18 mouse cellular contexts compared by ENCODE assay signal in the genomic region with DNA sequence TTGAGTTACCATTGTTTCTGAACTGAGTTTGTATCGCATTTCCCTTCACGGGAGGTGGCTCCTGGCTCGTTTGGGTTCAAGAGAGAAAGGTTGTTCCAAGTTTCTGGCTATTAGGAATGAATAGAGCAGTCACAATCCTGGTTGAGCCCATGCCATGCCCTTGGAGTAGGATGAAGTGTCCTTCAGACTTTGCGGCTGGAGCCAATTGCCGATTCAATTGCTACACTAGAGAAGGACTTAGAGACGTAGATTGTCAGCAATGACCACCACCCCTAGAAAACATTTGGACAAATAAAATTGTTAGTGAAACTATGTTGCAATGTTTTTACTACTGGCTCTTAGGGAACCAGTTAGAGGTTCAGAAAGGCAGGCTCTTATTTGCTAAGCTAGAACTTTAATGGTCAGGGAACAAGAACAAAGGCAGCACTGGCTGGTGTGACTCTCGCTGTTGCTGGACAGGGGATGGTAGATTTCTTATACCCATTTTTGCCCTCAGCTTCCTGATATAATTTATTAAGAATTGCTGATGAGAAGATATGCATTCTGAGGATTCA. TPM values are rescaled to one million over a fixed set of nuclear protein-coding genes. Genes with fewer than 3 reads are reported as not detected.
DNase-seq lines count a peak whose midpoint lies in the region; ATAC-seq and TF ChIP-seq lines count a peak whose summit lies in the region.
"Had no signal": no experiment of that assay in that cellular context is flagged by ENCODE, and none has a peak within 500 bp of the region (broad histone marks: within the 10 kb centered on the region; RNA-seq: fewer than 3 reads in every experiment).

No protein-coding gene starts in this region.

- H3K4me1 ChIP-seq in lung, adult 2 months (ENCODE audit: control insufficient read depth, insufficient read depth, low read length): peaks cover 10% of the 10 kb centered on the region

- WGBS in lung, adult 2 months: 59% methylated on average over 7 of the region's 7 CpGs

- no peak for TF ChIP-seq POLR2A in lung, adult 2 months (IDR thresholded peaks at IDR 0.05; ENCODE audit: borderline replicate concordance, extremely low read depth, low read depth, low read length)

- TF ChIP-seq CTCF in lung, adult 2 months (IDR thresholded peaks at IDR 0.05; ENCODE audit: insufficient read depth, low read length): no peak

- peak; percentile 20 to 28 for DNase-seq in adrenal gland, postnatal 36 days
- no peak for DNase-seq in adrenal gland, adult 2 months
- DNase-seq in lung, adult 2 months: peak; percentile 54
- DNase-seq in lung, postnatal 14 days: peak; percentile 32
- no peak for DNase-seq in adipocyte (ENCODE audit: low spot score)
- DNase-seq in embryo, embryonic 9.5 days (ENCODE audit: extremely low spot score): no peak
- DNase-seq: cerebellum, adult 11-12 months; cerebellum, adult 9-10 months; cerebellum, postnatal 25 days; forebrain, postnatal 0 days; gastrocnemius, postnatal 14 days; heart, postnatal 36 days had no signal

- H3K4me3 ChIP-seq in lung, adult 2 months (replicated peaks; ENCODE audit: extremely low read depth, low read depth, low read length): no peak overlapping the region
- H3K4me3 ChIP-seq: embryonic facial prominence, embryonic 13.5 days; forebrain, embryonic 13.5 days; heart, embryonic 13.5 days; hindbrain, embryonic 15.5 days had no signal

- no peak for ATAC-seq in erythroblast, adult 5-6 weeks (replicated peaks; ENCODE audit: low FRiP score, poor library complexity, severe bottlenecking)
- ATAC-seq: forebrain, embryonic 13.5 days; forebrain, postnatal 0 days had no signal

RNA-seq across cellular contexts. Expression of a gene that starts 32.6 kb away (rescaled TPM):
- 10 to 100 TPM in 1 of 2 experiments, 1 to 10 TPM in 1; 3.1 to 10.6 TPM for total RNA-seq in adrenal gland, postnatal 36 days (2021)
- total RNA-seq in adrenal gland, adult 2 months (2021): 1 to 10 TPM; 2.9 to 8.7 TPM
- 0.57 and 1.5 TPM in 2 replicates for polyA plus RNA-seq in adrenal gland, adult 2 months (2012; rRNA removed)
- 11.4 and 14.1 TPM in 2 replicates for polyA plus RNA-seq in lung, adult 2 months (2012; rRNA removed)
- 0.42 TPM in 1 of 2 replicates, not detected in the other for total RNA-seq in erythroblast, adult 5-6 weeks (2015; ENCODE audit: low replicate concordance)
- total RNA-seq in erythroblast, adult 5-6 weeks (2017; ENCODE audit: low replicate concordance): 0.14 and 0.60 TPM in 2 replicates
- polyA plus RNA-seq: C2C12 had no signal

RNA-seq across cellular contexts. Expression of a gene that starts 46.4 kb away (rescaled TPM):
- total RNA-seq in adrenal gland, postnatal 36 days (2021): 100 to 1,000 TPM; 159 to 213 TPM
- total RNA-seq in adrenal gland, adult 2 months (2021): 100 to 1,000 TPM; 169 to 240 TPM
- polyA plus RNA-seq in adrenal gland, adult 2 months (2012; rRNA removed): 657 and 731 TPM in 2 replicates
- 149 and 280 TPM in 2 replicates for polyA plus RNA-seq in lung, adult 2 months (2012; rRNA removed)
- total RNA-seq in erythroblast, adult 5-6 weeks (2015; ENCODE audit: low replicate concordance): 9.6 and 15.3 TPM in 2 replicates
- 4.9 and 11.6 TPM in 2 replicates for total RNA-seq in erythroblast, adult 5-6 weeks (2017; ENCODE audit: low replicate concordance)

Comparison
In these comparisons a context has a peak if more than half of its experiments do, and no peak if none do; other contexts are left out.
1. DNase-seq: peak in adrenal gland, postnatal 36 days (2 of 2), lung, adult 2 months (single experiment) and lung, postnatal 14 days (single experiment); none in adrenal gland, adult 2 months (single experiment), adipocyte (single experiment) and embryo, embryonic 9.5 days (single experiment).
2. RNA of a gene that starts 46.4 kb away (total RNA-seq): 169 to 240 TPM in adrenal gland, adult 2 months and 159 to 213 TPM in adrenal gland, postnatal 36 days; 4.9 to 15.3 TPM in erythroblast, adult 5-6 weeks; every median in the first group is over 4 times any median in the second.